Mouse (Mus musculus) cerebellum, adult 2 months (tissue): Measurements from ENCODE around the gene Cpa2. TPM values are rescaled to one million over a fixed set of nuclear protein-coding genes. Genes with fewer than 3 reads are reported as not detected.

Experiments used
- DNase-seq, 2 experiments: peaks; one replicate each; pipeline ENCODE4 v3.0.0; 2021
- H3K27ac ChIP-seq: fragments of 200-500 bp; 2 replicates; pipeline ENCODE4 v1.5.1; 2012; ENCODE audit warnings: low read length, control low read depth, inconsistent platforms; ENCODE audit not compliant: insufficient read depth
- H3K27me3 ChIP-seq: fragments of 200-500 bp; 2 replicates; pipeline ENCODE4 v1.6.1; 2012; ENCODE audit warnings: inconsistent platforms, mild to moderate bottlenecking, low read length, moderate library complexity; ENCODE audit not compliant: control insufficient read depth, insufficient read depth
- H3K4me1 ChIP-seq: fragments of 200-500 bp; 2 replicates; pipeline ENCODE4 v1.6.1; 2011; ENCODE audit warnings: low read length; ENCODE audit not compliant: control insufficient read depth, insufficient read depth
- H3K4me3 ChIP-seq: fragments of 200-500 bp; replicated peaks from 2 replicates; pipeline ENCODE3; 2011; ENCODE audit warnings: mild to moderate bottlenecking, low read depth, low read length, control low read depth; ENCODE audit not compliant: insufficient read depth
- CTCF ChIP-seq: fragments of 200-500 bp; IDR thresholded peaks from 2 replicates; pipeline ENCODE4 v1.5.1; 2011; ENCODE audit warnings: low read depth, mild to moderate bottlenecking, control low read depth, low read length, moderate library complexity, borderline replicate concordance; ENCODE audit not compliant: insufficient read depth
- POLR2A ChIP-seq: fragments of 200-500 bp; IDR thresholded peaks from 2 replicates; pipeline ENCODE4 v1.6.1; 2011; ENCODE audit warnings: low read length, control low read depth, borderline replicate concordance; ENCODE audit not compliant: insufficient read depth
- WGBS: fragments of 180-500 bp; shearing (Covaris S2); methylation state at CpG from one replicate; pipeline ENCODE4 v1.1.7; 2018; 5-methylcytosine and 5-hydroxymethylcytosine counted together
- polyA plus RNA-seq: library from polyadenylated mRNA; depleted of rRNA; stranded (reverse); fragments of >200 nt; gene quantifications from 2 replicates; pipeline ENCODE4 v1.2.3, GENCODE M21; 2012

The Cpa2 gene
- polyA plus RNA-seq, 1 experiment = 7.7 TPM

DNA sequence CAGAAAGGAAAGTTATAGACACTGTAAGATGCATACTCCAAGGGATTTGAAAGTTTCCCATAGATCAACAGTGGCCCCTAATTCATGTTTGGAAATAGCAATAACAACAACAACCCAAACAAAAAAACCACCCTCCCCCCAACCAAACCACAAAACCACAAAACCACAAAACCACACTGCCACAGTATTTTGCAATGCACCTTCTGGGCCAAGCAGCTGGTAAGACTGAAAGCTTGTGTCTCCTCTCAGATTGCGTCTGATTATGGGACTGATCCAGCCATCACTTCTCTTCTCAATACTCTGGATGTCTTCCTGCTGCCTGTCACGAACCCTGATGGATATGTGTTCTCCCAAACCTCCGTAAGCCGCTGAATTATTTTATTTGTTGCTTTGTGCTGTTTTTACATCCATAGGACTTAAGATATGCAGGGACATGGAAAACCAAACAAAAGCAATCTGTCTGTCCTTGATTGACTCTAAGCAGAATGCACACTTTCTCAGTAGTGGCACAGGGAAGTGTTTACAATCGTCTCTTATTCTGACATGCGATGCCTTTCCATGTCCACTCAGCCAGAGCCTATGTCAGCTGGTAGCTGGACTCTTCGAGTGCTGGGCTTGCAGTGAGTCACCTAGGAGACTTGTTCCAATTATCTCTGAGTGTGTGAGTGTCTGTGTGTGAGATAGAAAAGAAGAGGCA lies 9.3 kb downstream of the Cpa2 start:
- TF ChIP-seq CTCF (no peak), POLR2A (no peak)
- H3K27ac ChIP-seq = no peak overlapping the region
- H3K4me1 ChIP-seq = peaks cover 5% of the 10 kb centered on the region; the same call in 1 of the 2 replicates
- no peak for DNase-seq
- no peak overlapping the region for H3K4me3 ChIP-seq
- H3K27me3 ChIP-seq = no peaks in the 10 kb centered on the region
- 72% methylated on average over 7 of the region's 7 CpGs for WGBS

DNA sequence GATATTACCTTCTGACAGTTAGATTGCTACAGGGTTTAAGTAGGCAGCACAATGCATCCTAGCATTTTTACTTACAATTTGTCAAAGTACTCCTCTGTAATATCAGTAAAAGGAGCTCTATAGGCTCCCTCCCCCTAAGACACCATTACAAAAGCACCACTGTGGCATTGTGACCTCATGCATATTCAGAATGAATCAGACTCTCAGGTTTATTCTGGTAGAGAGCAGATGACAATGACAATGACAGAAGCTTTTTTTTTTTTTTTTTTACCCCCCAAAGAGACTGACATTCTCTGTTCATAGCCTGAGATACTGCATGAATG lies 9.8 kb downstream of the Cpa2 start:
- TF ChIP-seq POLR2A = no peak
- no peak for TF ChIP-seq CTCF
- Histone ChIP-seq H3K27me3 (no peaks in the 10 kb centered on the region), H3K27ac (peak overlapping the region; percentile 75; the same call in 1 of the 2 replicates), H3K4me3 (no peak overlapping the region), H3K4me1 (peaks cover 5% of the 10 kb centered on the region; the same call in 1 of the 2 replicates)
- no peak for DNase-seq

DNA sequence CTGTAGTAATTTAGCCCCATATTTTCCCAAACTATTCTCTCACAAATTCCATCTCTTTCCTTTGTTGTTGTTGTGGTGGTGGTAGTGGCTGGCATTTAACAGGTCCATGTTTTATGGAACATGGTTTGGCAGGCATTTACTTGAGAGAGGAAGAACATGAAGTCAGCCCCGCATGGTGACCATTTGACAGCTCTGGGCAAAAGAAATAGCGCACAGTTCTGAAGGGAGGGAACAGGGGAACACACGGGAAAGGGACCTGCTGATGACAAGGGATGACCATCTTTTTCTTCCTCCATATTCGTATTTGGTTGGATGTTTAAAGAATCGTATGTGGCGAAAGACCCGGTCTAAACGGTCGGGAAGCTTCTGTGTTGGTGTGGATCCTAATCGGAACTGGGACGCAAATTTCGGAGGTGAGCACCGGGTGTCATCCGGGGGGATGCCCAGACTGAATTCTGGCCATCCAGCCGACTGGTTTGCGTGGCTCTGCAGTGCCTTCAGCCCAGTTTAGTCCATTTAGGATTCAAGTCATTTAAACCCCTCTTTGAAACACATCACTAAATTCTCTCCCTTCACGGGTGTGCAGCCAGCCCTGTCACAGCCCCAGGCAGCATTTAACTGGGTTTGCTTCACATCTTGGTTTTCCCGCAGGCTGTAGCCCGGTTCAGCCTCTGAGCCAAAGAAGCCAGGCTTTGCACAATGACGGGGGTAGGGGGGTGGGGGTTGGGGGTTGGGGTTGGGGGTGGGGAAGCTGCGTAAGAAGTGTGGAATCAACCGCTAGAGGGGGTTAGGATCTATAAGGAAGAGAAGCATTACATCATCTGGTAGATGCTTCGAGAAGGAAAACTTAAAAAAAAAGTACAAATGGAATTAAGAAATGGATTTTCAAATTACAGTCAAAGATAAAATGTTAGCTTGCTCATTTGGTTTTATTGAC lies 10.5 kb downstream of the Cpa2 start:
- peak; percentile 45 to 61 for DNase-seq
- peak overlapping the region; percentile 72 for H3K4me3 ChIP-seq
- 4% methylated on average over 23 of the region's 23 CpGs for WGBS
- peaks cover 5% of the 10 kb centered on the region; the same call in 1 of the 2 replicates for H3K4me1 ChIP-seq
- H3K27ac ChIP-seq = peak overlapping the region; percentile 75
- H3K27me3 ChIP-seq = no peaks in the 10 kb centered on the region
- TF ChIP-seq CTCF (no peak), POLR2A (no peak; the same call in 1 of the 2 replicates)

DNA sequence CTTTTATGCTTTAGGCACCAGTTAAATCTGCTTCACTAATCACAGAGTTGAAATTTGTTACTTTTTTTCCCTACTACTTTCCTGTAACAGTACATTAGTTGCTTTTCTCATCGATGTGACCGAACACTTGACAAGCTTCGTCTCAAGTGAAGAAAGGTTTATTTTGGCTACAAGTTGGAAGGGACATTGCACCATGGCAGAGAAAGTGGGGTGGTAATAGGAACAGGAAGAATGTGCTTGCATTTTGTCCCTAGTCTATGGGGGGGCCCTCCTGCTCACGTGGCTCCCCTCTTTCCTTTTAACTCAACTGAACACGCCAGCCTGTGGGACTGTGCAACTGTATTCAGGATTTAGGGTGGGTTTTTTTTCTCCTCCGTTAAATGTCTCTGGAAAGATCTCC lies 11.2 kb downstream of the Cpa2 start:
- Histone ChIP-seq H3K4me3 (no peak overlapping the region), H3K4me1 (peaks cover 5% of the 10 kb centered on the region; the same call in 1 of the 2 replicates), H3K27me3 (no peaks in the 10 kb centered on the region), H3K27ac (no peak overlapping the region)
- no peak for DNase-seq
- WGBS = 60% methylated on average over 6 of the region's 6 CpGs
- TF ChIP-seq CTCF (no peak), POLR2A (no peak)

DNA sequence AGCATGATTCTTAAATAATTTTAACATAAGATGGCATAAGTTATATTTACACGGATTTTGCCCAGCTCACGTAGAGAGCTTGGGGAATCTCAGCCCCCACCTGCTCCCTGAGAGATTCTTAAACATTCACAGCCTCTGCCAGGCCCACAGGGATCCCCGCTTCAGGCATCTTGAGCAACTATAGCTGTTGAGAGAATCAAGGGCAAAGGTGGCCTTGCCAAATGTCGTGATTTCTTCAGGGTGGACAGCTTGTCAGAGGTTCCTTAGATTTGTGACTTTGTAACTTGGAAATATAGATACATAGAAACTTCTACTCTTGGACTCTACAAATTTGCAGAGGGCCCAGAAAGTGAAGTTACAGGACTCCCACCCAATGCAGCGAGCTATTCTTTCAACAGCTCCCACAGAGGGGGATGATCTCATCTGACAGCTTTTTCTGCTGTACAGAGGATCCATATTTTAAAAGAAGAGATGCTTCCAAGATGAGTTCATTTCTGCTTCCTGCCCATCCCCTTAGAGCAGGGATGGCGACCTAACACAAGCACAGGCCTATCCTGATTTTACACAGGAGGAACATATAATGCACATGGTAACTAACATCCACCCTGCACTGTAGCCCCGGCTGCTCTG lies 12.1 kb downstream of the Cpa2 start:
- Histone ChIP-seq H3K27ac (no peak overlapping the region), H3K4me1 (peaks cover 5% of the 10 kb centered on the region; the same call in 1 of the 2 replicates), H3K4me3 (no peak overlapping the region), H3K27me3 (no peaks in the 10 kb centered on the region)
- TF ChIP-seq CTCF = no peak
- TF ChIP-seq POLR2A = no peak
- no peak for DNase-seq
- 91% methylated on average over 7 of the region's 7 CpGs for WGBS

DNA sequence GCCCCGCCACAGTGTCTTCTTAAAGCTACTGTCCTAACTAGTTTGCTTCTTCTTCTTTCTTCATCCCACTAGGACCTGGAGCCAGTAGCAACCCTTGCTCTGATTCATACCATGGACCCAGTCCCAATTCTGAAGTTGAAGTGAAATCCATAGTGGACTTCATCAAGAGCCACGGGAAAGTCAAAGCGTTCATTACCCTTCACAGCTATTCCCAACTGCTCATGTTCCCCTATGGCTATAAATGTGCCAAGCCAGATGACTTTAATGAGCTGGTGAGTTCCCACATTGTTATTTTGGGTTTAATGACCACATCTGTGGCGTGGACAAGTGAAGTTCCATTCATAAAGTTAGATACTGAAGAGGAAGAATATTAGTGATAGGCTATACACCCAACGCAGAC lies 12.7 kb downstream of the Cpa2 start:
- peaks cover 5% of the 10 kb centered on the region; the same call in 1 of the 2 replicates for H3K4me1 ChIP-seq
- H3K27ac ChIP-seq = no peak overlapping the region
- TF ChIP-seq CTCF = no peak
- TF ChIP-seq POLR2A = no peak
- no peak for DNase-seq
- H3K4me3 ChIP-seq = no peak overlapping the region
- H3K27me3 ChIP-seq = no peaks in the 10 kb centered on the region
- 89% methylated on average over 5 of the region's 5 CpGs for WGBS

DNA sequence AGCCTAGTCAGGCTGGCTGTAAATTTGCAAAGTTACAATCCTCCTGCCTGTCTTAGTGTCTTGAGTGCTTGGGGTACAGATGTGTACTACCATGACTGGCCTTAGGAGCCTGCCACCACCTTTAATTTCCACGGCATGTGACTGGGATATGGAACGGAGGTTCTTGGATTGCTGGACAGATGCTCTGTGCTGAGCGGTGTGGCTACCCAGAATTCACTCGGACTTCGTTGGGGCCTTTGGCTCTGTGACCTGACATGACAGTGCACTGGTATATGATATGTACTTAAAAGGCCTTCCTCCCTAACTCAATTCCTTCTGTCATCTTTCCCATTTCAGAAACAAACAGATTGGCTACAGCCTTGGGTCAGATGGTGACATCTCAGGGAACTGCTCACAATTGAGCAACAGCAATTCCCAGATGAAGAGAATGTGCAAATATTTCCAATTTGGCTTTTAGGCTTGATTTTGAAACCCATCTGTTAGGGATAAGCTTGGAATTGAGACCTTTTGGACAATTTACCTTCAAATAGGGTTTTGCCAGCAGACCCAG lies 13.3 kb downstream of the Cpa2 start:
- Histone ChIP-seq H3K27ac (no peak overlapping the region), H3K4me1 (no peaks in the 10 kb centered on the region; the same call in 1 of the 2 replicates), H3K4me3 (no peak overlapping the region), H3K27me3 (no peaks in the 10 kb centered on the region)
- DNase-seq = no peak
- TF ChIP-seq CTCF (no peak), POLR2A (no peak)
- 43% methylated on average over 5 of the region's 5 CpGs for WGBS

DNA sequence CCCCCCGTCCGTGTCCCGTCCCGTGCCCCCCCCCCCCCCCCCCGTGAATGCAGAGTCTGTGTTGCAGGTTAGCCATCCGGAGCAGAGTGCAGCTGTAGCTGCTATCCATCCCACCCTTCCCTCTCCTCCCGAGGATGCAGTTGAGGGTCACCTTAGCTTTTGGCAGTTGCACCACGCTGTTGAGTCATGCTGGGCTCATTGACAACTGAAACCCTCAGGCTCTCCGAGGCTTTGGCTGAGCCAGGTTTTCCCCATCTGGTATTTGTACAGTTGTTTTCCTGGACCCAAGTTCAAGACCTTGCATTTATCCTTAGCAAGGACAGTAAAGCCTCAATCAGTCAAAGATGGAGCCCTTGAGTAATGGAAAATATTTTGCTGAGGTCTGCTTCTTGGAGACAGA lies 14.7 kb downstream of the Cpa2 start:
- Histone ChIP-seq H3K27me3 (no peaks in the 10 kb centered on the region), H3K27ac (no peak overlapping the region), H3K4me3 (no peak overlapping the region), H3K4me1 (no peaks in the 10 kb centered on the region; the same call in 1 of the 2 replicates)
- TF ChIP-seq POLR2A = no peak
- TF ChIP-seq CTCF = no peak
- WGBS = 8% methylated on average over 5 of the region's 9 CpGs
- no peak for DNase-seq
